Mouse (Mus musculus) intestine, embryonic 14.5 days (tissue): ENCODE measurements around the gene Ptprm. TPM values are rescaled to one million over a fixed set of nuclear protein-coding genes. Genes with fewer than 3 reads are reported as not detected.

ENCODE experiments used
- ATAC-seq: fragments of 200-750 bp; cut with Nextera tagmentation; replicated peaks from 2 replicates; pipeline ENCODE4 v1.8.0; 2017; ENCODE audit warnings: low read depth, moderate number of reproducible peaks, moderate TSS enrichment, moderate library complexity; ENCODE audit not compliant: low FRiP score, low TSS enrichment
- DNase-seq: peaks from one replicate; pipeline ENCODE4 v3.0.0-alpha.2; 2018; ENCODE audit warnings: low spot score
- H3K27ac ChIP-seq: fragments of 300-500 bp; sonication (generic); 2 replicates; pipeline ENCODE4 v1.5.1; 2014; ENCODE audit warnings: low read depth, mild to moderate bottlenecking, control low read depth
- H3K27me3 ChIP-seq: fragments of 300-500 bp; sonication (generic); replicated peaks from 2 replicates; pipeline ENCODE4 v1.6.1; 2014; ENCODE audit warnings: low read length, control low read depth; ENCODE audit not compliant: control insufficient read depth, insufficient read depth
- H3K36me3 ChIP-seq: fragments of 300-500 bp; sonication (generic); 2 replicates; pipeline ENCODE4 v1.6.1; 2014; ENCODE audit warnings: low read length, control low read depth; ENCODE audit not compliant: control insufficient read depth, insufficient read depth
- H3K4me1 ChIP-seq: fragments of 300-500 bp; sonication (generic); replicated peaks from 2 replicates; pipeline ENCODE4 v1.6.1; 2014; ENCODE audit warnings: low read length, control low read depth, mixed read lengths; ENCODE audit not compliant: control insufficient read depth, insufficient read depth
- H3K4me2 ChIP-seq: fragments of 300-500 bp; sonication (generic); 2 replicates; pipeline ENCODE4 v1.6.1; 2014; ENCODE audit warnings: low read length
- H3K4me3 ChIP-seq: fragments of 300-500 bp; sonication (generic); 2 replicates; pipeline ENCODE4 v1.5.1; 2014; ENCODE audit warnings: low read depth, low read length, control low read depth, mixed read lengths
- H3K9ac ChIP-seq: fragments of 300-500 bp; sonication (generic); 2 replicates; pipeline ENCODE4 v1.6.1; 2014; ENCODE audit warnings: mild to moderate bottlenecking, low read length
- H3K9me3 ChIP-seq: fragments of 300-500 bp; sonication (generic); 2 replicates; pipeline ENCODE4 v1.6.1; 2016; ENCODE audit warnings: low read length, control low read depth; ENCODE audit not compliant: control insufficient read depth
- WGBS: fragments of 180-500 bp; shearing (Covaris S2); extraction: QIAGEN DNeasy Blood & Tissue Kit; methylation state at CpG from one replicate; pipeline ENCODE4 v1.1.7; 2014; 5-methylcytosine and 5-hydroxymethylcytosine counted together
- polyA plus RNA-seq: library from polyadenylated mRNA; unstranded; fragments of >200 nt; fragmentation: Nextera tagmentation; extraction: Ambion mirVana; gene quantifications from 2 replicates; pipeline ENCODE4 v1.2.1, GENCODE M21; 2014

Ptprm gene
- polyA plus RNA-seq, 1 experiment from 2014 or later, result 15.9 TPM

GRCm38 (mm10) chr17:67304831-67305230 is 49.4 kb downstream of the Ptprm start:
- ATAC-seq (no peak), DNase-seq (no peak)
- Histone ChIP-seq H3K4me1 (no peaks in the 10 kb centered on the region), H3K27me3 (no peaks in the 10 kb centered on the region), H3K27ac (no peak overlapping the region), H3K9me3 (no peaks in the 10 kb centered on the region), H3K9ac (no peak overlapping the region), H3K4me3 (no peak overlapping the region), H3K4me2 (no peak overlapping the region), H3K36me3 (no peaks in the 10 kb centered on the region)
- WGBS, result 67% methylated on average over 3 of the region's 3 CpGs

GRCm38 (mm10) chr17:67303326-67304099 is 50.7 kb downstream of the Ptprm start:
- Histone ChIP-seq H3K4me1 (no peaks in the 10 kb centered on the region), H3K27ac (no peak overlapping the region), H3K9ac (no peak overlapping the region), H3K27me3 (no peaks in the 10 kb centered on the region), H3K9me3 (no peaks in the 10 kb centered on the region), H3K36me3 (no peaks in the 10 kb centered on the region), H3K4me2 (no peak overlapping the region), H3K4me3 (no peak overlapping the region)
- DNase-seq, result no peak
- 71% methylated on average over 18 of the region's 18 CpGs for WGBS
- ATAC-seq, result no peak

- DNase-seq (no peak), ATAC-seq (no peak)
- Histone ChIP-seq H3K27ac (no peak overlapping the region), H3K27me3 (no peaks in the 10 kb centered on the region), H3K36me3 (no peaks in the 10 kb centered on the region), H3K4me3 (no peak overlapping the region), H3K4me2 (no peak overlapping the region), H3K4me1 (no peaks in the 10 kb centered on the region), H3K9me3 (no peaks in the 10 kb centered on the region), H3K9ac (no peak overlapping the region)
- WGBS, result 57% methylated on average over 4 of the region's 4 CpGs
Measured at GRCm38 (mm10) chr17:67302569-67302968, 51.7 kb downstream of the Ptprm start.

- no peaks in the 10 kb centered on the region for H3K36me3 ChIP-seq
- WGBS, result 84% methylated on average over 4 of the region's 4 CpGs
- no peaks in the 10 kb centered on the region for H3K9me3 ChIP-seq
- H3K4me2 ChIP-seq, result no peak overlapping the region
- H3K4me1 ChIP-seq, result no peaks in the 10 kb centered on the region
- no peaks in the 10 kb centered on the region for H3K27me3 ChIP-seq
- no peak overlapping the region for H3K9ac ChIP-seq
- ATAC-seq (no peak), DNase-seq (no peak)
- H3K4me3 ChIP-seq, result no peak overlapping the region
- H3K27ac ChIP-seq, result no peak overlapping the region
Measured at GRCm38 (mm10) chr17:67302074-67302473, 52.2 kb downstream of the Ptprm start.

- Histone ChIP-seq H3K27me3 (no peaks in the 10 kb centered on the region), H3K36me3 (no peaks in the 10 kb centered on the region), H3K9ac (no peak overlapping the region), H3K9me3 (no peaks in the 10 kb centered on the region), H3K27ac (no peak overlapping the region), H3K4me2 (no peak overlapping the region), H3K4me1 (no peaks in the 10 kb centered on the region), H3K4me3 (no peak overlapping the region)
- WGBS, result 93% methylated on average over 4 of the region's 4 CpGs
- DNase-seq (no peak), ATAC-seq (no peak)
Measured at GRCm38 (mm10) chr17:67301367-67301766, 52.9 kb downstream of the Ptprm start.

GRCm38 (mm10) chr17:67298269-67298798 is 55.9 kb downstream of the Ptprm start:
- ATAC-seq (no peak), DNase-seq (no peak)
- no peak overlapping the region for H3K9ac ChIP-seq
- H3K4me1 ChIP-seq, result no peaks in the 10 kb centered on the region
- 59% methylated on average over 9 of the region's 9 CpGs for WGBS
- H3K36me3 ChIP-seq, result no peaks in the 10 kb centered on the region
- H3K9me3 ChIP-seq, result no peaks in the 10 kb centered on the region
- no peak overlapping the region for H3K4me3 ChIP-seq
- no peaks in the 10 kb centered on the region for H3K27me3 ChIP-seq
- no peak overlapping the region for H3K27ac ChIP-seq
- H3K4me2 ChIP-seq, result no peak overlapping the region

GRCm38 (mm10) chr17:67296604-67297595 is 57.4 kb downstream of the Ptprm start:
- Histone ChIP-seq H3K4me1 (no peaks in the 10 kb centered on the region), H3K36me3 (no peaks in the 10 kb centered on the region), H3K9me3 (no peaks in the 10 kb centered on the region), H3K9ac (no peak overlapping the region), H3K27me3 (no peaks in the 10 kb centered on the region), H3K27ac (no peak overlapping the region), H3K4me2 (no peak overlapping the region), H3K4me3 (no peak overlapping the region)
- 85% methylated on average over 13 of the region's 13 CpGs for WGBS
- DNase-seq (no peak), ATAC-seq (no peak)

- Histone ChIP-seq H3K4me3 (no peak overlapping the region), H3K27ac (no peak overlapping the region), H3K4me2 (0 out of 2 replicates have a peak overlapping the region, but pooled peaks have one; percentile 20), H3K4me1 (no peaks in the 10 kb centered on the region), H3K9ac (no peak overlapping the region), H3K36me3 (no peaks in the 10 kb centered on the region), H3K27me3 (no peaks in the 10 kb centered on the region), H3K9me3 (no peaks in the 10 kb centered on the region)
- WGBS, result 16% methylated on average over 16 of the region's 16 CpGs
- ATAC-seq (no peak), DNase-seq (no peak)
Measured at GRCm38 (mm10) chr17:67290662-67291240, 63.5 kb downstream of the Ptprm start.
